Mouse (Mus musculus) cortical plate, adult 2 months (tissue): ENCODE data around the gene Rufy1.
"Not testable (repeated sequence)": the region's sequence is repeated elsewhere in the genome, so short reads cannot be mapped to it uniquely, and the experiment has no call there.

ENCODE experiments used
- CTCF ChIP-seq: fragments of 200-500 bp; IDR thresholded peaks from 2 replicates; pipeline ENCODE4 v1.5.1; 2011; ENCODE audit warnings: mild to moderate bottlenecking, control low read depth, low read length; ENCODE audit not compliant: insufficient read depth; ENCODE audit errors: extremely low read depth
- POLR2A ChIP-seq: fragments of 200-500 bp; IDR thresholded peaks from 2 replicates; pipeline ENCODE4 v1.6.1; 2011; ENCODE audit warnings: mild to moderate bottlenecking, low read length, control low read depth; ENCODE audit not compliant: insufficient read depth; ENCODE audit errors: extremely low read depth

GRCm38 (mm10) chr11:50448163-50448562, 17.2 kb upstream of the Rufy1 start:
- not testable (repeated sequence) for TF ChIP-seq CTCF, POLR2A
